Mouse (Mus musculus) kidney, embryonic 15.5 days (tissue): ENCODE results near the gene Sox6. TPM values are rescaled to one million over a fixed set of nuclear protein-coding genes. Genes with fewer than 3 reads are reported as not detected.

Experiments
- ATAC-seq: fragments of 200-750 bp; cut with Nextera tagmentation; replicated peaks from 2 replicates; pipeline ENCODE4 v1.8.0; 2017; ENCODE audit warnings: moderate TSS enrichment; ENCODE audit not compliant: low FRiP score
- H3K27ac ChIP-seq: fragments of 300-500 bp; sonication (generic); 2 replicates; pipeline ENCODE4 v1.5.1; 2015; ENCODE audit warnings: mild to moderate bottlenecking, inconsistent platforms
- H3K27me3 ChIP-seq: fragments of 300-500 bp; sonication (generic); 2 replicates; pipeline ENCODE4 v1.6.1; 2015; ENCODE audit warnings: inconsistent platforms
- H3K36me3 ChIP-seq: fragments of 300-500 bp; sonication (generic); 2 replicates; pipeline ENCODE4 v1.6.1; 2015; ENCODE audit warnings: inconsistent platforms
- H3K4me1 ChIP-seq: fragments of 300-500 bp; sonication (generic); 2 replicates; pipeline ENCODE4 v1.6.1; 2015; ENCODE audit warnings: inconsistent platforms
- H3K4me2 ChIP-seq: fragments of 300-500 bp; sonication (generic); 2 replicates; pipeline ENCODE4 v1.6.1; 2015; ENCODE audit warnings: moderate library complexity, mild to moderate bottlenecking, inconsistent platforms
- H3K4me3 ChIP-seq: fragments of 300-500 bp; sonication (generic); replicated peaks from 2 replicates; pipeline ENCODE4 v1.5.1; 2015; ENCODE audit warnings: mild to moderate bottlenecking, inconsistent platforms
- H3K9ac ChIP-seq: fragments of 300-500 bp; sonication (generic); 2 replicates; pipeline ENCODE4 v1.6.1; 2015; ENCODE audit warnings: mild to moderate bottlenecking, inconsistent platforms
- H3K9me3 ChIP-seq: fragments of 300-500 bp; sonication (generic); replicated peaks from 2 replicates; pipeline ENCODE4 v1.6.1; 2016; ENCODE audit warnings: inconsistent platforms
- WGBS: fragments of 180-500 bp; shearing (Covaris S2); methylation state at CpG from one replicate; pipeline ENCODE4 v1.1.7; 2015; ENCODE audit warnings: mixed read lengths; 5-methylcytosine and 5-hydroxymethylcytosine counted together
- polyA plus RNA-seq: library from polyadenylated mRNA; unstranded; fragments of >200 nt; fragmentation: Nextera tagmentation; extraction: Ambion mirVana; gene quantifications from 2 replicates; pipeline ENCODE4 v1.2.1, GENCODE M21; 2015

The Sox6 gene
- polyA plus RNA-seq, 1 experiment from 2014 or later = 20.2 TPM

- Histone ChIP-seq H3K27ac (no peak overlapping the region), H3K36me3 (no peaks in the 10 kb centered on the region), H3K4me3 (no peak overlapping the region), H3K27me3 (0 out of 2 replicates have a peak, but pooled peaks cover 5% of the 10 kb centered on the region), H3K9ac (no peak overlapping the region), H3K4me2 (no peak overlapping the region), H3K4me1 (peaks cover under 1% of the 10 kb centered on the region), H3K9me3 (no peaks in the 10 kb centered on the region)
- 37% methylated on average over 1 of the region's 1 CpGs for WGBS
- ATAC-seq = no peak
Measured at GRCm38 (mm10) chr7:115819136-115819535, 219.5 kb downstream of the Sox6 start.

DNA sequence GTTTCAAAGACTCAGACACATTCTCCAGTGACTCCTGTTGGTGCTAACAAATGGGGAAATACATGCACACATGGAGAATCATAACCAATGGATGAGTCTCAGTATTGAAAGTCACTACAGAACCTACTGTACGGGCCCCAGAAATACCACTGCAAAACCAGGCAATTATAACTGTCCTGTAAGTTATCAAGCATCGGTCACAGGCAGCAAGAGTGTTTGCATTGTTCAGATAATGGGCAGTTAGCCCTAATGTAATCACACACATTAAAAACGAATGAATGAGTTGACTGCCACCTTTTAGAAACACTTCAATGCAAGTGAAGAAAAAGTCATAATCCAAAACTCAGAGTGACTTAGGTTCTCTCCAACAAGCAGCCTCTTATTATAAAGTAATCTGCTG, 235.3 kb downstream of the Sox6 start:
- 0 out of 2 replicates have a peak, but pooled peaks cover 2% of the 10 kb centered on the region for H3K4me1 ChIP-seq
- no peak overlapping the region for H3K27ac ChIP-seq
- no peak for ATAC-seq
- WGBS = 64% methylated on average over 3 of the region's 3 CpGs
- no peaks in the 10 kb centered on the region; the same call in 1 of the 2 replicates for H3K27me3 ChIP-seq
- no peak overlapping the region for H3K4me2 ChIP-seq
- no peak overlapping the region for H3K9ac ChIP-seq
- no peak overlapping the region for H3K4me3 ChIP-seq
- H3K9me3 ChIP-seq = no peaks in the 10 kb centered on the region
- no peaks in the 10 kb centered on the region for H3K36me3 ChIP-seq

DNA sequence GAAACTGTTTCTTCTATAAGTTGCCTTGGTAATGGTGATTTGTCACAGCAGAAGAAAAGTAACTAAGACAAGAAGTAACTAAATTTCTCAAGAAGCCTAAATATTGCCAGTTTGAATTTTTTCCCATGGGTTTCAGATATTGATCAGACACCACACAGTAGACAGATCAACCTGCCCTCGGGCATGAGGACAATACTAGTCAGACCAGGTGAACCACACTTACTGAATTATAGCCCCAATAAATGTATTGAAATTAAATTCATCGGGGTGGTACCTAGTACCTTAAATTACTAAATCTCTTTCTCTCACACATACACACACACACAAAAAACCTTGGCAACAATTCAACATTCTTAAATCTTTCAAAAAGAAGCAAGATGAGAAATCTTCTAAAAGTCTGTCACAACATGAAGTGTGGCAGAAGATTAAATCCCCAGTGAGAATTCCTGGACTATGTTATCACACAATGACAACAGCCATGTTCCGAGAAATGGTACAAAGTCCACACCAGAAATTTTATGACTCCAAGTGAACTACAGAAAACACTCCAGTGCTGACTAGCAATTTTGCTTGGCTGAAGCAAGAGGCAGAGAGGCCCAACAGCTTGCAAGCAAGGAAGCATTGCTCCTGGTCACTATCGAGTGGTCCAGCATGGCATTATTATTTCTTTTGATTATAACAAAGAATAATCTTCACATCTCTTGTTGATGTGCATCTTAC, 244.3 kb downstream of the Sox6 start:
- Histone ChIP-seq H3K27me3 (no peaks in the 10 kb centered on the region), H3K36me3 (no peaks in the 10 kb centered on the region), H3K27ac (no peak overlapping the region), H3K9me3 (no peaks in the 10 kb centered on the region), H3K4me1 (0 out of 2 replicates have a peak, but pooled peaks cover 2% of the 10 kb centered on the region), H3K4me2 (no peak overlapping the region), H3K9ac (no peak overlapping the region), H3K4me3 (no peak overlapping the region)
- no peak for ATAC-seq
- WGBS = 84% methylated on average over 4 of the region's 4 CpGs

- Histone ChIP-seq H3K9me3 (no peaks in the 10 kb centered on the region), H3K4me1 (no peaks in the 10 kb centered on the region), H3K27me3 (no peaks in the 10 kb centered on the region), H3K27ac (no peak overlapping the region), H3K4me3 (no peak overlapping the region), H3K9ac (no peak overlapping the region), H3K36me3 (no peaks in the 10 kb centered on the region), H3K4me2 (no peak overlapping the region)
- WGBS = 56% methylated on average over 2 of the region's 2 CpGs
- no peak for ATAC-seq
Measured at GRCm38 (mm10) chr7:115792841-115793240, 245.8 kb downstream of the Sox6 start.

- WGBS = 83% methylated on average over 5 of the region's 5 CpGs
- H3K4me1 ChIP-seq = no peaks in the 10 kb centered on the region
- H3K4me3 ChIP-seq = no peak overlapping the region
- no peaks in the 10 kb centered on the region for H3K27me3 ChIP-seq
- H3K9me3 ChIP-seq = no peaks in the 10 kb centered on the region
- no peak overlapping the region for H3K4me2 ChIP-seq
- H3K9ac ChIP-seq = no peak overlapping the region
- no peak for ATAC-seq
- H3K36me3 ChIP-seq = no peaks in the 10 kb centered on the region
- no peak overlapping the region for H3K27ac ChIP-seq
Measured at GRCm38 (mm10) chr7:115789116-115789823, 249.3 kb downstream of the Sox6 start.

- 0 out of 2 replicates have a peak, but pooled peaks cover 3% of the 10 kb centered on the region for H3K9me3 ChIP-seq
- 83% methylated on average over 8 of the region's 8 CpGs for WGBS
- no peaks in the 10 kb centered on the region for H3K4me1 ChIP-seq
- no peak overlapping the region for H3K4me2 ChIP-seq
- no peak overlapping the region for H3K9ac ChIP-seq
- H3K27ac ChIP-seq = no peak overlapping the region
- no peaks in the 10 kb centered on the region for H3K27me3 ChIP-seq
- ATAC-seq = no peak
- H3K4me3 ChIP-seq = no peak overlapping the region
- no peaks in the 10 kb centered on the region for H3K36me3 ChIP-seq
Measured at GRCm38 (mm10) chr7:115783982-115784917, 254.3 kb downstream of the Sox6 start.

DNA sequence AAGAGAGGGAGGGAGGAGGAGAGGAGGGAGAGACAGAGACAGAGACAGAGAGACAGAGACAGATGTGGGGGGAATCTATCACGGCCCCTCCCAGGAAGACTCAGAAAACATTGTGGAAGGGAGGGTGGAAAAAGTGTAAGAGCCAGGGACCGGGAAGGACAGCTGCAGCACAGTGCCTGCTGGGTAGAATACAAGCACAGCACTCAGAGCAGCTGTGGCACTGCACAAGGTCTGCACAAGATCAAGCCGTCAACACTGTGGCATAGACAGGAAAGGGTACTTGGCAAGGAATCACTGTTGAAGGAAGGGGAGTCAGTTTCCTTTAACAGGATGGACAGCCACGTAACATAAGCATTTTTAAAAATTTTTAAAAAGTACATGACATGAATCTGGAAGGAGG, 258.4 kb downstream of the Sox6 start:
- 0 out of 2 replicates have a peak, but pooled peaks cover 3% of the 10 kb centered on the region for H3K9me3 ChIP-seq
- H3K4me3 ChIP-seq = no peak overlapping the region
- H3K9ac ChIP-seq = no peak overlapping the region
- no peaks in the 10 kb centered on the region for H3K36me3 ChIP-seq
- no peak overlapping the region for H3K4me2 ChIP-seq
- H3K27ac ChIP-seq = no peak overlapping the region
- no peaks in the 10 kb centered on the region for H3K4me1 ChIP-seq
- ATAC-seq = no peak
- no peaks in the 10 kb centered on the region for H3K27me3 ChIP-seq
- 80% methylated on average over 4 of the region's 4 CpGs for WGBS

DNA sequence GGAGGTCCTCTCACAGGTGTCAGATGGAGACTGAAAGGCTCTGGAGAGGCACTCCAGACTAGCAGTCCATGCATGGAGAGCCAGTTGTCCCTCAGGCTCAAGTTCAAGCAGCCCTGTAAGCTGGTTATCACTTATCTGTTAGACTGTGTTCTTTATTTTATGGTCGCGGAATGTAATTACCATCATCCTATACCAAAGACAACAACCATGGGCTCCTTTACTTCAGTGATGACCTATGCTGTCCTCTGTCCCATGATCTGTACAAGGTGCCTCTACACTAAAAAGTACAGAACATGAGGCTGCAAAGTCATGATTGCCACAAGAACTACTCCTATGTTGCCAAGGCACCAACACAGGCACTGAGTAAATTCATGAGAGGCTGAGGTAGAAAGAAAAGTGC, 259.1 kb downstream of the Sox6 start:
- no peak for ATAC-seq
- Histone ChIP-seq H3K9ac (no peak overlapping the region), H3K27me3 (no peaks in the 10 kb centered on the region), H3K4me2 (no peak overlapping the region), H3K9me3 (0 out of 2 replicates have a peak, but pooled peaks cover 3% of the 10 kb centered on the region), H3K4me3 (no peak overlapping the region), H3K36me3 (no peaks in the 10 kb centered on the region), H3K4me1 (no peaks in the 10 kb centered on the region), H3K27ac (no peak overlapping the region)
- WGBS = 92% methylated on average over 2 of the region's 2 CpGs

GRCm38 (mm10) chr7:115776736-115777135, 261.9 kb downstream of the Sox6 start:
- Histone ChIP-seq H3K4me3 (no peak overlapping the region), H3K4me2 (no peak overlapping the region), H3K9me3 (0 out of 2 replicates have a peak, but pooled peaks cover 3% of the 10 kb centered on the region), H3K9ac (no peak overlapping the region), H3K36me3 (no peaks in the 10 kb centered on the region), H3K4me1 (no peaks in the 10 kb centered on the region), H3K27me3 (no peaks in the 10 kb centered on the region), H3K27ac (no peak overlapping the region)
- WGBS = 82% methylated on average over 7 of the region's 7 CpGs
- ATAC-seq = no peak

- WGBS = 74% methylated on average over 5 of the region's 5 CpGs
- no peaks in the 10 kb centered on the region for H3K4me1 ChIP-seq
- no peaks in the 10 kb centered on the region for H3K36me3 ChIP-seq
- no peak overlapping the region for H3K27ac ChIP-seq
- no peak overlapping the region for H3K4me2 ChIP-seq
- no peak for ATAC-seq
- H3K9ac ChIP-seq = no peak overlapping the region
- H3K4me3 ChIP-seq = no peak overlapping the region
- no peaks in the 10 kb centered on the region for H3K27me3 ChIP-seq
- H3K9me3 ChIP-seq = 0 out of 2 replicates have a peak, but pooled peaks cover 3% of the 10 kb centered on the region
Measured at GRCm38 (mm10) chr7:115776324-115776723, 262.3 kb downstream of the Sox6 start.

DNA sequence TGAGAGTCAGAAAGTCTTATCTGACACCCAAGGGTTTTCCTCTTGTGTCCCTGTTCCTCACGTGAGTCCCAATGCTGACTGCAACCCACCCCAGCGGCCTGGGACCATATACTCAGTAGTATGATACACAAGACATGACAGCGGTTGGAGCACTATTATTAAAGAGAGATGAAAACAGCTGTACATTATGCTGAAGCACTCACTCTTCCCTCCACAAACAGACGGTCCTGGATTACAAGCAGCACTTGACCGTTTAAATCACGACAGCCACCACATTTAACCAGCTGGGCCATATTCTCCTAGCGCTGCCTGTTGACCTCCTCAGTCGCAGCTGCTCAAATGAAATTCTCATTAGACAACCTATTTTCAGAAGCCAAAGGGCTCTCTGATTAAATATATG, 272.3 kb downstream of the Sox6 start:
- Histone ChIP-seq H3K4me3 (no peak overlapping the region), H3K9ac (no peak overlapping the region), H3K4me1 (no peaks in the 10 kb centered on the region), H3K4me2 (no peak overlapping the region), H3K27ac (no peak overlapping the region), H3K9me3 (no peaks in the 10 kb centered on the region), H3K27me3 (no peaks in the 10 kb centered on the region), H3K36me3 (no peaks in the 10 kb centered on the region)
- 74% methylated on average over 8 of the region's 8 CpGs for WGBS
- no peak for ATAC-seq

- H3K36me3 ChIP-seq = no peaks in the 10 kb centered on the region
- H3K9ac ChIP-seq = no peak overlapping the region
- H3K4me3 ChIP-seq = no peak overlapping the region
- H3K9me3 ChIP-seq = no peaks in the 10 kb centered on the region
- H3K27me3 ChIP-seq = no peaks in the 10 kb centered on the region
- no peaks in the 10 kb centered on the region for H3K4me1 ChIP-seq
- 51% methylated on average over 2 of the region's 2 CpGs for WGBS
- no peak overlapping the region for H3K4me2 ChIP-seq
- no peak for ATAC-seq
- H3K27ac ChIP-seq = no peak overlapping the region
Measured at GRCm38 (mm10) chr7:115763851-115764250, 274.7 kb downstream of the Sox6 start.
